Mouse (Mus musculus) stomach, embryonic 16.5 days (tissue): ENCODE data around the gene Cdh4. TPM values are rescaled to one million over a fixed set of nuclear protein-coding genes. Genes with fewer than 3 reads are reported as not detected.

Experiments used
- ATAC-seq: fragments of 200-750 bp; cut with Nextera tagmentation; 2 replicates; pipeline ENCODE4 v1.8.0; 2017; ENCODE audit warnings: moderate number of reproducible peaks, moderate TSS enrichment; ENCODE audit not compliant: insufficient read depth, low FRiP score
- H3K27ac ChIP-seq: fragments of 300-500 bp; sonication (generic); 2 replicates; pipeline ENCODE4 v1.5.1; 2014; ENCODE audit warnings: low read length
- H3K27me3 ChIP-seq: fragments of 300-500 bp; sonication (generic); 2 replicates; pipeline ENCODE4 v1.6.1; 2014; ENCODE audit warnings: low read length, control low read depth, mixed read lengths; ENCODE audit not compliant: control insufficient read depth, insufficient read depth
- H3K36me3 ChIP-seq: fragments of 300-500 bp; sonication (generic); 2 replicates; pipeline ENCODE4 v1.6.1; 2014; ENCODE audit warnings: low read length; ENCODE audit not compliant: control insufficient read depth, insufficient read depth
- H3K4me1 ChIP-seq: fragments of 300-500 bp; sonication (generic); 2 replicates; pipeline ENCODE4 v1.6.1; 2014; ENCODE audit warnings: low read length, control low read depth, mixed read lengths; ENCODE audit not compliant: control insufficient read depth, insufficient read depth
- H3K4me2 ChIP-seq: fragments of 300-500 bp; sonication (generic); 2 replicates; pipeline ENCODE4 v1.6.1; 2014; ENCODE audit warnings: low read depth, low read length, mixed read lengths
- H3K4me3 ChIP-seq: fragments of 300-500 bp; sonication (generic); replicated peaks from 2 replicates; pipeline ENCODE4 v1.5.1; 2014; ENCODE audit warnings: mild to moderate bottlenecking, low read length
- H3K9ac ChIP-seq: fragments of 300-500 bp; sonication (generic); 2 replicates; pipeline ENCODE4 v1.6.1; 2014; ENCODE audit warnings: low read length
- H3K9me3 ChIP-seq: fragments of 300-500 bp; sonication (generic); replicated peaks from 2 replicates; pipeline ENCODE4 v1.6.1; 2016; ENCODE audit warnings: low read length, control low read depth; ENCODE audit not compliant: control insufficient read depth
- WGBS: fragments of 180-500 bp; shearing (Covaris S2); extraction: QIAGEN DNeasy Blood & Tissue Kit; methylation state at CpG from one replicate; pipeline ENCODE4 v1.1.7; 2014; 5-methylcytosine and 5-hydroxymethylcytosine counted together
- polyA plus RNA-seq: library from polyadenylated mRNA; unstranded; fragments of >200 nt; fragmentation: Nextera tagmentation; extraction: Ambion mirVana; gene quantifications from 2 replicates; pipeline ENCODE4 v1.2.1, GENCODE M21; 2015

The Cdh4 gene
- polyA plus RNA-seq, 1 experiment from 2014 or later = 4.4 TPM

GRCm38 (mm10) chr2:179449018-179449417, 6.8 kb downstream of the Cdh4 start:
- Histone ChIP-seq H3K4me2 (no peak overlapping the region), H3K27me3 (peaks cover 11% of the 10 kb centered on the region), H3K4me3 (no peak overlapping the region), H3K36me3 (no peaks in the 10 kb centered on the region), H3K9ac (no peak overlapping the region), H3K4me1 (0 out of 2 replicates have a peak, but pooled peaks cover 1% of the 10 kb centered on the region), H3K27ac (no peak overlapping the region), H3K9me3 (peaks cover 4% of the 10 kb centered on the region)
- ATAC-seq = no peak
- 93% methylated on average over 1 of the region's 1 CpGs for WGBS

GRCm38 (mm10) chr2:179459196-179459595, 17.0 kb downstream of the Cdh4 start:
- no peaks in the 10 kb centered on the region for H3K4me1 ChIP-seq
- WGBS = 83% methylated on average over 4 of the region's 4 CpGs
- no peak overlapping the region for H3K9ac ChIP-seq
- H3K36me3 ChIP-seq = no peaks in the 10 kb centered on the region
- H3K9me3 ChIP-seq = peaks cover 48% of the 10 kb centered on the region
- H3K27me3 ChIP-seq = no peaks in the 10 kb centered on the region
- ATAC-seq = no peak
- H3K4me2 ChIP-seq = no peak overlapping the region
- no peak overlapping the region for H3K27ac ChIP-seq
- no peak overlapping the region for H3K4me3 ChIP-seq

- no peaks in the 10 kb centered on the region for H3K4me1 ChIP-seq
- H3K4me2 ChIP-seq = no peak overlapping the region
- H3K36me3 ChIP-seq = no peaks in the 10 kb centered on the region
- no peaks in the 10 kb centered on the region for H3K27me3 ChIP-seq
- no peak for ATAC-seq
- no peak overlapping the region for H3K4me3 ChIP-seq
- no peak overlapping the region for H3K9ac ChIP-seq
- 93% methylated on average over 2 of the region's 2 CpGs for WGBS
- H3K9me3 ChIP-seq = peaks cover 52% of the 10 kb centered on the region
- H3K27ac ChIP-seq = no peak overlapping the region
These were observed 17.4 kb downstream of the Cdh4 start for GRCm38 (mm10) chr2:179459606-179460005.

DNA sequence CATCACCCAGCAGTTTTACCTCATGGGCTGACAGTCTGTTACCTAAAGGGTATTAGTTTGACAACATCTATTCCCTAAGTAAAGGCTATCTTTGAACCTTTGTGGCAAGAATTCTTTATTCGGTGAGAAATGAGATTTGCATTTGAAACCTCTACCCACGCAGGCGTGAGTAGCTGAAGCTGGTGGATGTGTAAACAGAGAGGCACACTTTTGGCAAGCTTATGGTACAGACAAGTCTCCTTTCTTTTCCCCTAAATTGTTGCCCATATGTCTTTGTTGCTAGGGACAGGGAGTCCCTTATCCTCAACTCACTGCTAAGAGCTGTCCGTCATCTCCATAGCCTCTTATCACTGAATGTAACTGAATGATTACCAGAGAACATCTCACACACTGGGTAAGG, 21.3 kb downstream of the Cdh4 start:
- ATAC-seq = no peak
- H3K27ac ChIP-seq = no peak overlapping the region
- 86% methylated on average over 4 of the region's 4 CpGs for WGBS
- H3K4me1 ChIP-seq = no peaks in the 10 kb centered on the region
- no peak overlapping the region for H3K4me3 ChIP-seq
- H3K4me2 ChIP-seq = no peak overlapping the region
- H3K9ac ChIP-seq = no peak overlapping the region
- peaks cover 57% of the 10 kb centered on the region for H3K9me3 ChIP-seq
- no peaks in the 10 kb centered on the region for H3K36me3 ChIP-seq
- no peaks in the 10 kb centered on the region for H3K27me3 ChIP-seq

- no peak overlapping the region for H3K9ac ChIP-seq
- peaks cover 22% of the 10 kb centered on the region; the same call in 1 of the 2 replicates for H3K9me3 ChIP-seq
- no peak for ATAC-seq
- no peak overlapping the region for H3K27ac ChIP-seq
- no peak overlapping the region for H3K4me3 ChIP-seq
- no peaks in the 10 kb centered on the region for H3K4me1 ChIP-seq
- no peaks in the 10 kb centered on the region for H3K36me3 ChIP-seq
- H3K4me2 ChIP-seq = no peak overlapping the region
- WGBS = 86% methylated on average over 8 of the region's 8 CpGs
- no peaks in the 10 kb centered on the region for H3K27me3 ChIP-seq
These were observed 25.7 kb downstream of the Cdh4 start for GRCm38 (mm10) chr2:179467839-179468445.

- H3K27me3 ChIP-seq = no peaks in the 10 kb centered on the region
- no peaks in the 10 kb centered on the region for H3K9me3 ChIP-seq
- H3K27ac ChIP-seq = no peak overlapping the region
- no peaks in the 10 kb centered on the region for H3K4me1 ChIP-seq
- no peaks in the 10 kb centered on the region for H3K36me3 ChIP-seq
- H3K9ac ChIP-seq = no peak overlapping the region
- H3K4me2 ChIP-seq = no peak overlapping the region
- WGBS = 79% methylated on average over 6 of the region's 6 CpGs
- no peak overlapping the region for H3K4me3 ChIP-seq
- ATAC-seq = no peak
These were observed 34.4 kb downstream of the Cdh4 start for GRCm38 (mm10) chr2:179476622-179477021.

GRCm38 (mm10) chr2:179480800-179481200, 38.6 kb downstream of the Cdh4 start:
- H3K36me3 ChIP-seq = no peaks in the 10 kb centered on the region
- no peaks in the 10 kb centered on the region for H3K27me3 ChIP-seq
- H3K27ac ChIP-seq = no peak overlapping the region
- ATAC-seq = no peak
- no peak overlapping the region for H3K9ac ChIP-seq
- H3K9me3 ChIP-seq = no peaks in the 10 kb centered on the region
- WGBS = 78% methylated on average over 5 of the region's 5 CpGs
- no peak overlapping the region for H3K4me2 ChIP-seq
- H3K4me1 ChIP-seq = no peaks in the 10 kb centered on the region
- H3K4me3 ChIP-seq = no peak overlapping the region

DNA sequence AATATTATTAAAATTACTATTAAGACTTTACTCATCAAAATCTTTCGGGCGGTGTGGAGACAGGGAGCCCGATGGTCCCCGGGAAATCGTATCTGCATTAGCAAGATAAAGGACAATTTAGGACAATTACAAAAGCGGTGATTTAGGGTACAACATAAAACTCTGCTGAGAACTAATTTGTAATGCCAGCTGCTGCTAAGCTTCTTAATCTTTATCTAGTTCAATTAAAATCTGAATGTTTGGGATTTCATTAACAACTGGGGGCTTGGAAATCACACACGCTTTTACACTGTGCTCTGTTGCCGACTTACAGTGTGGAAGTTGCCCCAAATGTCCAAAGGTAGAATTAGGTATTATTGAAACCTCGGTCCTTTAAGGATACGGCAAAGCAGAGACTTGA, 39.1 kb downstream of the Cdh4 start:
- H3K4me1 ChIP-seq = no peaks in the 10 kb centered on the region
- H3K36me3 ChIP-seq = no peaks in the 10 kb centered on the region
- no peak overlapping the region for H3K27ac ChIP-seq
- H3K9ac ChIP-seq = no peak overlapping the region
- H3K27me3 ChIP-seq = no peaks in the 10 kb centered on the region
- H3K9me3 ChIP-seq = no peaks in the 10 kb centered on the region
- ATAC-seq = no peak
- H3K4me3 ChIP-seq = no peak overlapping the region
- WGBS = 91% methylated on average over 10 of the region's 10 CpGs
- H3K4me2 ChIP-seq = no peak overlapping the region

GRCm38 (mm10) chr2:179488526-179489139, 46.4 kb downstream of the Cdh4 start:
- no peaks in the 10 kb centered on the region for H3K27me3 ChIP-seq
- WGBS = 71% methylated on average over 21 of the region's 21 CpGs
- H3K4me1 ChIP-seq = no peaks in the 10 kb centered on the region
- ATAC-seq = no peak
- H3K4me2 ChIP-seq = no peak overlapping the region
- H3K27ac ChIP-seq = no peak overlapping the region
- no peak overlapping the region for H3K9ac ChIP-seq
- H3K36me3 ChIP-seq = no peaks in the 10 kb centered on the region
- no peak overlapping the region for H3K4me3 ChIP-seq
- H3K9me3 ChIP-seq = no peaks in the 10 kb centered on the region
